Mouse (Mus musculus): Measurements from ENCODE around the gene Olfr665. TPM values are rescaled to one million over a fixed set of nuclear protein-coding genes. Genes with fewer than 3 reads are reported as not detected.

Olfr665 gene
- not detected in 2 replicates for polyA plus RNA-seq (2012; rRNA removed; ENCODE audit: low replicate concordance)

GRCm38 (mm10) chr7:104877731-104878130 lies at the start of gene Olfr665:
Gene Olfr665, plus strand, starts transcription at chr7:104878031.

GRCm38 (mm10) chr7:104842503-104842902 lies 35.3 kb upstream of the Olfr665 start, which contains the start of gene Usp17lb:
Gene Usp17lb, minus strand, starts transcription at chr7:104842603.

GRCm38 (mm10) chr7:104856709-104857108 lies 21.1 kb upstream of the Olfr665 start, which contains the start of gene Usp17la:
Gene Usp17la, plus strand, starts transcription at chr7:104857009.

GRCm38 (mm10) chr7:104895852-104896251 lies 18.0 kb downstream of the Olfr665 start, which contains the start of gene Olfr666:
Gene Olfr666, minus strand, starts transcription at chr7:104895952.

GRCm38 (mm10) chr7:104921382-104921781 lies 43.6 kb downstream of the Olfr665 start, which contains the start of gene Olfr667:
Gene Olfr667, minus strand, starts transcription at chr7:104921482.

GRCm38 (mm10) chr7:104927957-104928356 lies 50.1 kb downstream of the Olfr665 start, which contains the start of gene Olfr668:
Gene Olfr668, minus strand, starts transcription at chr7:104928057.

Other genes with a start within 250 kb of the Olfr665 start
- gene Olfr658, start 230.7 kb upstream of the Olfr665 start, polyA plus RNA-seq (2012; rRNA removed; ENCODE audit: low replicate concordance): 0.11 TPM in 1 of 2 replicates, not detected in the other
- gene Olfr659, start 211.3 kb upstream of the Olfr665 start, polyA plus RNA-seq (2012; rRNA removed; ENCODE audit: low replicate concordance): not detected in 2 replicates
- not detected in 2 replicates for gene Olfr661, start 191.5 kb upstream of the Olfr665 start, polyA plus RNA-seq (2012; rRNA removed; ENCODE audit: low replicate concordance)
- gene Usp17le, start 100.6 kb upstream of the Olfr665 start, polyA plus RNA-seq (2012; rRNA removed; ENCODE audit: low replicate concordance): not detected in 2 replicates
- not detected in 2 replicates for gene Usp17lb, start 35.4 kb upstream of the Olfr665 start, polyA plus RNA-seq (2012; rRNA removed; ENCODE audit: low replicate concordance)
- gene Usp17la, start 21.0 kb upstream of the Olfr665 start, polyA plus RNA-seq (2012; rRNA removed; ENCODE audit: low replicate concordance): not detected in 2 replicates
- gene Olfr666, start 17.9 kb downstream of the Olfr665 start, polyA plus RNA-seq (2012; rRNA removed; ENCODE audit: low replicate concordance): not detected in 2 replicates
- not detected in 2 replicates for gene Olfr667, start 43.5 kb downstream of the Olfr665 start, polyA plus RNA-seq (2012; rRNA removed; ENCODE audit: low replicate concordance)
- gene Olfr668, start 50.0 kb downstream of the Olfr665 start, polyA plus RNA-seq (2012; rRNA removed; ENCODE audit: low replicate concordance): not detected in 2 replicates
- not detected in 2 replicates for gene Olfr669, start 56.2 kb downstream of the Olfr665 start, polyA plus RNA-seq (2012; rRNA removed; ENCODE audit: low replicate concordance)
- not detected in 2 replicates for gene Olfr670, start 84.6 kb downstream of the Olfr665 start, polyA plus RNA-seq (2012; rRNA removed; ENCODE audit: low replicate concordance)
- not detected in 2 replicates for gene Olfr671, start 101.1 kb downstream of the Olfr665 start, polyA plus RNA-seq (2012; rRNA removed; ENCODE audit: low replicate concordance)
- gene Olfr672, start 124.0 kb downstream of the Olfr665 start, polyA plus RNA-seq (2012; rRNA removed; ENCODE audit: low replicate concordance): not detected in 2 replicates
- not detected in 2 replicates for gene Olfr675, start 150.4 kb downstream of the Olfr665 start, polyA plus RNA-seq (2012; rRNA removed; ENCODE audit: low replicate concordance)
- not detected in 2 replicates for gene Olfr676, start 154.7 kb downstream of the Olfr665 start, polyA plus RNA-seq (2012; rRNA removed; ENCODE audit: low replicate concordance)
- gene Olfr677, start 173.3 kb downstream of the Olfr665 start, polyA plus RNA-seq (2012; rRNA removed; ENCODE audit: low replicate concordance): not detected in 2 replicates
- gene Olfr678, start 186.4 kb downstream of the Olfr665 start, polyA plus RNA-seq (2012; rRNA removed; ENCODE audit: low replicate concordance): not detected in 2 replicates
- gene Olfr679, start 203.2 kb downstream of the Olfr665 start, polyA plus RNA-seq (2012; rRNA removed; ENCODE audit: low replicate concordance): not detected in 2 replicates
- not detected in 2 replicates for gene Olfr680-ps1, start 214.8 kb downstream of the Olfr665 start, polyA plus RNA-seq (2012; rRNA removed; ENCODE audit: low replicate concordance)
- gene Olfr681, start 238.8 kb downstream of the Olfr665 start, polyA plus RNA-seq (2012; rRNA removed; ENCODE audit: low replicate concordance): not detected in 2 replicates

Data from duodenum, adult 2 months (tissue).